Mouse (Mus musculus): ENCODE data around the gene Cryba4. TPM values are rescaled to one million over a fixed set of nuclear protein-coding genes. Genes with fewer than 3 reads are reported as not detected.

The Cryba4 gene
- total RNA-seq, 2 experiments from 2014 or later, result not detected

GRCm38 (mm10) chr5:112242361-112242778 lies 9.9 kb downstream of the Cryba4 start:
- no peak for ATAC-seq (replicated peaks; ENCODE audit: low FRiP score, poor library complexity, severe bottlenecking)

DNA sequence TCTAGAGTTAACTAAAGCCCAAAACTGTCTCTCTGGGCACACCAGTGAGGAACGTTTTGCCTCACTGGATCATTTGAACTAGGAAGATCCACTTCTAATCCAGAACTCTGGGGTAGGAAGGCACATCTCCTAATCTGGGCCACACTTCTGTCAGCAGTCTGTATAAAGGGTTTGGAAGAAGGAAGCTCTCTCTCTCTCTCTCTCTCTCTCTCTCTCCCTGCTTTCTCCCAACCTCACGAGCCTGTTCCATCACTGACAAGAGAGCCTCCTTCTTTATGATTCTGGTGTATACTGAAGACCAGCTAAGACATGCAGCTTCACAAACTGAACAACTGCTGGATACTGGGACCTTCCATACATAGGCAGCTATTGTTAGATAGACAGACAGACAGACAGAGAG lies 10.5 kb downstream of the Cryba4 start:
- ATAC-seq (replicated peaks; ENCODE audit: low FRiP score, poor library complexity, severe bottlenecking), result no peak

DNA sequence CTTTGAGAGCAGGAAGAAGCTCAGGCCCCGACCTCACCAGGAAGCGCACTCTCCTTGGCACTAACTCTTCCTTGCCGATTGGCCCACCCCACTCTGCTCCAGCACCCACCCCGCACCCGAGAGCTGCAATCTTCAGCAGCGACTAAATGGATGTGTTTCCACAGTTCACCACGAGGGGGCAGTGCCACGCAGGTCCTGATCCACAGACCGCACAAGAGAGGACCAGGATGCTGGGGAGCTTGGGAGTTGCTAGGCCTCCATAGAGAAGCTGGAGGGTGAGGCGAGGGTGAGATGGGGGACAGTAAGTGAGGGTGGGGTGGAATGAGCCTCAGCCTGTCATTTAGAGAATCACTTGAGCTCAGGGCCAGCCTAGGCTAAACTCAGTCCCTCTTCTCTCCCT lies 11.6 kb downstream of the Cryba4 start:
- ATAC-seq (replicated peaks; ENCODE audit: low FRiP score, poor library complexity, severe bottlenecking), result peak; percentile 76

DNA sequence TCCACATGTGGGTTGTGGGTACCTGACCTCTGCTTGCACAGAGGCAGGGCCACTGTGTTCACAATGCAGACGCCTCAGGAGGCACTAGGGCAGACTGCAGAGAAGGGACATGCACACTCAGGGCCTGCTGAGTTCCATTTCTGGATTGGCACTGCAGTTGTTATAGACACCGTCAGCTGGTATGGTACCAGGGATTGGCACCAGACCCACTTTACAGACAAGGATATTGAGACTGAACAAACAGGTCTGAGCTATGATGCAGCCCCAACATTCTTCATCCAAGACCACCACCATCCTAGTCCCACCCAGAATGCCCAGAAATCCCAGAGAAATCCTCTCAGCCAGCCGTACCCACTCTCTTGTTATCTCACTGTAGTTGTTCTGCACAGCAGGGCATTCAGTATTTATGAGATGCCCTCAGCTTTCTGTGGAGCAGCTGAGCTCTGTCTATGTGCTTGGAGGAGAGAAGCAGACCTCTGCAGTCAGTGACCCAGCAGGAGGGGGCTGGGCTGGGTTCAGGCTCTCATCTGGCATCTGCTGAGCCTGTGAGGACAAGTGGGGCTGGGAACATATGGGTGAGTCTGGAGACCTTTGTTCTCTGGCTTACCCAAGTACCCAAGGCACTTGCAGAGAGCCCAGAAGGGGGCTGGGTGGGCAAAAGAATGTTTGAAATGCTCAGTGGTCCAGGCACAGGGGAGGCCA lies 13.4 kb downstream of the Cryba4 start:
- ATAC-seq (replicated peaks; ENCODE audit: low FRiP score, poor library complexity, severe bottlenecking), result no peak

DNA sequence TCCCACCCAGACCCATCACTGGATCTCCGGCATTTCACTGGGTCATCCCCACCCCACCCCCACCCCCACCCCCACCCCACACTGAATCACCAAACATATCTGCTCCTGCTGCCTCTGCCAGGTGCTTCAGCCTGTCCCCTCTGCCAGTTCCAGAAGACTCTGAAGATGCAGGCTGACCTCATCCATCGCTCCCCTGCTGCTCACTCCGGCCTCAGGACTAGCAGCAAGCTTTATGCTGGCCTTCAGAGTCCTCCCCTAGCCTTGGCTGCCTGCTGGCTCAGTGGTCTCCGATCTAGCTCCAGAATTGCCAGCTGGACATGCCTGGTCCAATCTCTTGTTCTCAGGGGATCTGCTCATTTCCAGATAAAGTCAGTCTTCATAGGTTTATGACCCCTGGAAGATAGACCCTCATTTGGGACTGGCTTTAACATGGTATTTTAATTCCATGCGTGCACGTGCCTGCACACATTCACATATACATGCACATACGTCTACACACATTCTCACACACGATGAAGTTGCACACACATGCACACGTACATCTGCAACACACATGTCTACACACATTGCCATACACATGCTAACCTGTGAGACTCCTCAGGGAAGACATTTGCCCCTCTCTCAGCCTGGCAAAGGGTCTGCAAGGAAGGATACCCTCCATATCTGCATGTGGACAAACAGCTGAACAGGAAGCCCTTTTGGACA lies 14.3 kb downstream of the Cryba4 start:
- ATAC-seq (replicated peaks; ENCODE audit: low FRiP score, poor library complexity, severe bottlenecking), result no peak

DNA sequence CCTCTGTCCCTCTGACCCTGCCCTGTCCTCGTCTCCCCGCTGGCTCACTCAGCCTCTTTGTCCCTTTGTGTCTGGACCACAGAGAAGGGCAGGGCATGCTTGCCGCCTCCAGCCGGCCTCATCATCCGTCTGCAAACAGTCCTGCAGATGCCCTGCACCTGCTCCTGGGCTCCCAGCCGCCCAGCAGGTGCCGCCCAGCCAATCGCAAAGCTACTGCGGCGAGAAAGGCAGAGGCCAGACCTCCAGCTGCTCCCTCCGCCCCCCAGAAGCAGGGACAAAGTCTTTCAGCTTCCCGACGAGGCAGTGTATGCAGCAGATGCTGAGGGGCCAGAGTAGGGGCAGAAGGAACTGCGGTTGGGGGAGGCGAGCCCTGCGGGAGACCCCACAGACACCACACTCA lies 14.9 kb downstream of the Cryba4 start:
- ATAC-seq (replicated peaks; ENCODE audit: low FRiP score, poor library complexity, severe bottlenecking), result no peak

- no peak for ATAC-seq (replicated peaks; ENCODE audit: low FRiP score, poor library complexity, severe bottlenecking)
Observed at GRCm38 (mm10) chr5:112236631-112237030, 15.7 kb downstream of the Cryba4 start.

- ATAC-seq (replicated peaks; ENCODE audit: low FRiP score, poor library complexity, severe bottlenecking), result no peak
Observed at GRCm38 (mm10) chr5:112235806-112236205, 16.5 kb downstream of the Cryba4 start.

DNA sequence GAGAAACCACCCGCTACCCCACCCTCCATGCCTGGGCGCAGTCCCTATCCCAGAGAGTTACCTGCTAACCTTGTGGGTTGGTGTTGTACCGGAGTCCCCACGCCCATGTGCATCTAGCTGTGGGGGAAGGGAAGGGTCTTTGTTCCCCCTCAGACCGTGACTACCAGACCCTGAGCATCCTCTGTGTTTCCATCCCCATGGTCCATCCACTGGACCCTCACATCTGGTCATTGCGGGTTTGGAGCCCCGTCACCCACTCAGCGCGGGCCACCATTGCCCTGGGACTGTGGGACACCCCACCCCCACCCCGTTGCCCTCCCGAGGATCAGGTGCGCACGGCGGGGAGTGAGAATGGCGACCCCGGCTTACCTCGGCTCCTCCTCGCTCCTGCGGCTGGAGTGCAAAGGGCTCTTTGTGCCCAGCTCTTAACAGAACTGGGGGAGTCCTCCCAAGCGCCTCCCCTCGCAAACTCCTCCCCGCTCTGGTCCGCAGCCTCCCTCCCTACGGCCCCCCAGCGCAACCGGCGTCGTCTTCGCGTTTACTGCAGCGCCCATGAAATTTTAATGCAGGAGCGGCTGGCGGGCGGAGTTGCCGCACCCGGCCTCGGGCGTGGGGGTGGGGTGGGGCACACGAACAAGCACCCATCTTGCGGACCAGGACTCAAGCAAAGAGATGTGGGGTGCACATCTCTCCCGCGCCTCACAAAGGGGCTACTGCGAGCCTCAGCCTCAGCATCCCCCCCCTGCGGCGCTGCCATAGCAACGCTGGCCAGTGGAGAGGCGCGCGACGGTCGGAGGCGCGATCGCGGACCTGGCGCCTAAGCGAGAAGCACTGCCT lies 23.9 kb downstream of the Cryba4 start:
- no peak for ATAC-seq (replicated peaks; ENCODE audit: low FRiP score, poor library complexity, severe bottlenecking)

DNA sequence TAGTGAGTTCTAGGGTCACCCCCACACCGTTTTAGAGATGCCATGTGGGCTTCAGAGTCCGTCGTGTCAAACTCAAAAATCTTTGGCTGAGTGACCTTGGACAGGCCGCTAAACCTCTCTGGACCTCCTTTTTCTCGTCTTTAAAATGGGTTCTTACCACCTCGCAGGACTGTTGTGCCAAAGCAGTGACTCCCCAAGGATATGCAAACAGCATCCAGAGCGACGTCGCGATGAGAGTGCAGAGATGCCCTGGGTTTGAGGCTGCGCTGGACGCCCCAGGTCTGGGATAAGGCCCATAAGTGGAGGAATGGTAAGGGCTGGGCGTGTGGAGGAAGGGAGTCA lies 24.4 kb downstream of the Cryba4 start:
- ATAC-seq (replicated peaks; ENCODE audit: low FRiP score, poor library complexity, severe bottlenecking), result no peak

DNA sequence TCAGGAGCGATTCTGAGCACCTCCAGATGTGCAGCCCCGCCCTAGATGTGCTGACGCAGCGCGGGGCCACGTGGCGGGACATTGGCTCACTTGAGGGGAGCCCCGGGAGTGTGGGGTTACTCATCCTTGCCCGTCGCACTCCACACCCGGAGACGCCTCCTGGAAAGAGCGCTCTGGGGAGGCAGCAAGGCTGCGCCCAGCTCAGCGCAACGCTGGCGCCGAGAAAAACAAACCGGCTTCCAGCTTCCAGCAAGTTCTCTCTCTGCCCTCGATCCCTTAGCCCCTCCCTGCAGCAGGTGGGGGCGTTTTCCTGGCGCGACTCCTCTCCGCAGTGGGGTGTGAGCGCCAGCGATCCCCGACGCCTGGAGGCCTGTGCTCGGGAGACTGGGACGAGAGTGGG lies 25.0 kb downstream of the Cryba4 start:
- ATAC-seq (replicated peaks; ENCODE audit: low FRiP score, poor library complexity, severe bottlenecking), result no peak

GRCm38 (mm10) chr5:112225591-112225990 lies 26.7 kb downstream of the Cryba4 start:
- no peak for ATAC-seq (replicated peaks; ENCODE audit: low FRiP score, poor library complexity, severe bottlenecking)

DNA sequence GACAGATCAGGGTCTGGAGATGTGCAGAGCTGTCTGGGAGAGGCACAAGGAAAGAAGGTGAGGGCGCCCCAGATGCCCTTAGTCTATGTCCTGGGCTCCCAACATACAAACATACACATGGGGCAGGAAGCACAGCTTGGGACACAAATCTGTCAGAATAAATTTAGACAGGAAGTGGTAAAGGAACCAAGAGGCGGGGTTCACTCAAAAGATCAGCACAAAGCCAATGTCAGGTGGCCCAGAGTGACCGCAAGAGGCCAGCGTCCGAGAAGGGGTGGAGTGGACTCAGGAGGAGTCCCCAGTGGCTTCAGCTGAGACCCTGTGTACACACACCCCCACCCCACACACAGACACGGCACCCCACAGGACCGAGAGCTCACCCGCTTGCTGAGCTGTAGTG lies 32.1 kb downstream of the Cryba4 start:
- ATAC-seq (replicated peaks; ENCODE audit: low FRiP score, poor library complexity, severe bottlenecking), result no peak

DNA sequence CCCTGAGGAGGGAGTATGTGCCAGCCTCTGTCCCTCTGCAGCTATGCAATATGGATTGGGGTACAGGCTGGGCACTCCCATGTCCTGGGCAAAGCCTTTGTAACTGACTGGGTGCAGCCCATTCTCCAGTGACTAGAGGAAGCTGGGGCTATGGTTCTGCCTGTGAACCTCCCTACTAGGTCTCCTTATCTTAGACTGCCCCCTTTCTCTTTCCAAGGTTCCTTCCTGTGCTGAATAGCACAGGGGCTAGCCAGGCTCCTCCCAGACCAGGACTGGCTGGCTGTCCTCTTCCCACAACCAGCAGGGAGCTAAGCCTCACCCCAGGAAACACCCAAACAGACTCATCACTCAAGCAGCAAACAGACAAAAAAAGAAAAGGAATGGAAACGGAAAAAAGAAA lies 32.9 kb downstream of the Cryba4 start:
- ATAC-seq (replicated peaks; ENCODE audit: low FRiP score, poor library complexity, severe bottlenecking), result no peak

- ATAC-seq (replicated peaks; ENCODE audit: low FRiP score, poor library complexity, severe bottlenecking), result no peak
Observed at GRCm38 (mm10) chr5:112218679-112219078, 33.6 kb downstream of the Cryba4 start.

- ATAC-seq (replicated peaks; ENCODE audit: low FRiP score, poor library complexity, severe bottlenecking), result no peak
Observed at GRCm38 (mm10) chr5:112217031-112217430, 35.3 kb downstream of the Cryba4 start.

GRCm38 (mm10) chr5:112216335-112216734 lies 36.0 kb downstream of the Cryba4 start:
- no peak for ATAC-seq (replicated peaks; ENCODE audit: low FRiP score, poor library complexity, severe bottlenecking)

DNA sequence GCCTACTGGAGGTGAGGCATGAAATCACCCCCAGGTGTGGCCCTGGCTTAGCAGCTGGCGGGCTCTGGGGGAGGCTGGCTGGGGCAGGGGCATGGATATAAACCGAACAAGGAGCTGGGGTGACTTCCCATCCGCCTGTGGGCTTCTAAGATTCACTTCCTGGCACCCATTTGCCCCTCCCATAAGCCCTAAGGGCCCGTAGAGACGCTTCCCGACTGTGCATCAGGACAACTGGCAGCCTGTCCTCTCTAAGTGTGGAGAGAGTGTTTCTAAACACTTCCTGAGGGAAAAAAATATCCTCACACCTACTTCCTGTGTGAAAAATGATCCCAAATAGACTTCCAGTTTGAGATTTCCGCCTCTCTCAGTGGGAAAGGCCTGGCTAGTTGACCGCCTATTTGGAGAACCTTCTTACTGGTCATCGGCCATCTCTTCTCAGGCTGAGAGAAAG lies 36.5 kb downstream of the Cryba4 start:
- no peak for ATAC-seq (replicated peaks; ENCODE audit: low FRiP score, poor library complexity, severe bottlenecking)

DNA sequence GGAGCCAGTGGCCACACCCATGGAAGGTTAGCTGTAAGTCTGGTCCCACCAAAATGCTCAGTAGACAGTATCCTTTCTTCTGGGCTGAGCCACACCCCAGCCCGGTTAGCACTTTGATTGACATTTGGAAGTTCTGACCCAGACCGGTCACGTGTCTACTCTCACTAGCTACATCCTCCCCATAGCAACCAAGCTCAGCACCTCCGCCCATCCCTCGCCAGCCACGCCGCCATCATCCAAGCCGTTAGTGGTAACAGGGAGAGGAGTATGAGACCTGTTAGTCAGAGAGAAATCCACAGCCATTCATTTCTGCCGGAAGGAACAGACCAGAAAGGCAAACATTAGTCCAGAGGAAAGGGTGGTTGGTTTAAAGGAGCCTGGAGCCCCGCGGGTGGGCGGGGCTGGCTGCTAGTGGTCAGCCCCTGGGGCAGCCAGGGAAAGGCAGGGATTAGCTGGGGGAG lies 37.0 kb downstream of the Cryba4 start:
- ATAC-seq (replicated peaks; ENCODE audit: low FRiP score, poor library complexity, severe bottlenecking), result no peak

DNA sequence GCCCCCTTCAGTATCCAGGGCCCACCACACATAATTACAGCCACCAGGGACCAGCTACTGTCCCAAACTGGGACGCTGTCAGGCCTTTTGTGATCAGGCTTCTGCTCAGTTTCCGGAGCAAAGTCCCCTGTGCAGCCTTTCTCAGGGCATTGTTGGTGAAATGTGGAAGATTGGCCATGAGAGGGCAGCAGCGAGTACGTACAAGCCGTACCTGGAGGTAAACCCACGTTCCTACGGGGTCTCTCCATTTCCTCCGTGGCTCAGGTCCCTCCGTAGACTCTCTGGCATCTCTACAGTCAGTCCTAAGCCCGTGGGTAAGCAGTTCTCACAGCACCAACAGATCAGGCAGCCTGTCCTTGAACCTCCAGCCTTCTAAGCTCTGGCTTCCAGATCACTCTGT lies 37.9 kb downstream of the Cryba4 start:
- ATAC-seq (replicated peaks; ENCODE audit: low FRiP score, poor library complexity, severe bottlenecking), result no peak
